Mouse (Mus musculus) small intestine, adult 2 months (tissue): ENCODE results near the gene Galnt6.

ENCODE experiments used
- CTCF ChIP-seq: fragments of 200-500 bp; IDR thresholded peaks from 2 replicates; pipeline ENCODE4 v1.5.1; 2012; ENCODE audit warnings: low read depth, mild to moderate bottlenecking, control low read depth, inconsistent platforms, low read length, moderate library complexity, mixed read lengths; ENCODE audit not compliant: insufficient replicate concordance, insufficient read length; ENCODE audit errors: extremely low read depth
- POLR2A ChIP-seq: fragments of 200-500 bp; IDR thresholded peaks from 2 replicates; pipeline ENCODE4 v1.6.1; 2012; ENCODE audit warnings: low read depth, mild to moderate bottlenecking, control low read depth, inconsistent platforms, low read length, moderate library complexity

DNA sequence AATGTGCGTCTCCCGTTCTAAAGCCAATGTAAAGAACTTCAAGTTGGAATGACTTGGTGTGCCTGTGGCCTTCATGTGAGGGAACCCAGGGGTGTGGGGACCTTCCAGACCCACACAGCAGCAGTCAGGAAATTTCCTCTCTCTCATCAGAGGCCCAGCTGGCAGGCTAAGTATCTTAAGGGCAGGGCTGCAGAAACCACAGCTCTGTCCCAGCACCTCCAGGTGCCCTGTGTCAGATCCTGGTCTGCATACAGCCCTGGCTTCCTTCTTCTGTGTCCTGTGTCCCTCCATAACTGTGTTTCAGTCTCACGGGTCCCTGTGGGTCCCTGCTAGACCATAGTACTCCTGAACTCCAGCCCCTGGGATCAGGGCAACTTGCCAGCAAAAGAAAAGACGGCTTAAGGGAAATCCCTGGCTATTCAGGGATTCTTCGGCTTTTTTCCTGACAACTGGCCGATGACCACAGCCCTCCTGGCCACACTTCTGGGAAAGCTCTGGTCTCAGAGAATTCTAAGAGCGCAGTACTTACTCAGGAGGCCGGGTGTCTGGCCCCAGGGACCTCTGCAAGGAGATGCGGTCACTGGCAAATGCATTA lies 13.7 kb downstream of the Galnt6 start:
- no peak for TF ChIP-seq CTCF
- no peak for TF ChIP-seq POLR2A
